Mouse (Mus musculus) limb, embryonic 15.5 days (tissue): ENCODE measurements around the gene Rad21l. TPM values are rescaled to one million over a fixed set of nuclear protein-coding genes. Genes with fewer than 3 reads are reported as not detected.

Experiments used
- ATAC-seq: fragments of 200-750 bp; cut with Nextera tagmentation; 2 replicates; pipeline ENCODE4 v1.8.0; 2017; ENCODE audit warnings: low read depth, moderate TSS enrichment; ENCODE audit not compliant: insufficient number of reproducible peaks, low FRiP score, low TSS enrichment
- H3K27ac ChIP-seq: fragments of 300-500 bp; sonication (generic); 2 replicates; pipeline ENCODE4 v1.5.1; 2015; ENCODE audit warnings: moderate library complexity, mild to moderate bottlenecking, inconsistent platforms
- H3K27me3 ChIP-seq: fragments of 300-500 bp; sonication (generic); 2 replicates; pipeline ENCODE4 v1.6.1; 2015; ENCODE audit warnings: inconsistent platforms
- H3K36me3 ChIP-seq: fragments of 300-500 bp; sonication (generic); 2 replicates; pipeline ENCODE4 v1.6.1; 2015; ENCODE audit warnings: inconsistent platforms
- H3K4me1 ChIP-seq: fragments of 300-500 bp; sonication (generic); 2 replicates; pipeline ENCODE4 v1.6.1; 2015; ENCODE audit warnings: inconsistent platforms
- H3K4me2 ChIP-seq: fragments of 300-500 bp; sonication (generic); 2 replicates; pipeline ENCODE4 v1.6.1; 2015; ENCODE audit warnings: mild to moderate bottlenecking, inconsistent platforms
- H3K4me3 ChIP-seq: fragments of 300-500 bp; sonication (generic); 2 replicates; pipeline ENCODE4 v1.5.1; 2015; ENCODE audit warnings: mild to moderate bottlenecking, inconsistent platforms
- H3K9ac ChIP-seq: fragments of 300-500 bp; sonication (generic); 2 replicates; pipeline ENCODE4 v1.6.1; 2015; ENCODE audit warnings: inconsistent platforms
- H3K9me3 ChIP-seq: fragments of 300-500 bp; sonication (generic); 2 replicates; pipeline ENCODE4 v1.6.1; 2016; ENCODE audit warnings: inconsistent platforms
- WGBS: fragments of 180-500 bp; shearing (Covaris S2); methylation state at CpG from one replicate; pipeline ENCODE4 v1.1.7; 2015; 5-methylcytosine and 5-hydroxymethylcytosine counted together
- polyA plus RNA-seq: library from polyadenylated mRNA; unstranded; fragments of >200 nt; fragmentation: Nextera tagmentation; extraction: Ambion mirVana; gene quantifications from 2 replicates; pipeline ENCODE4 v1.2.1, GENCODE M21; 2015

The Rad21l gene
- polyA plus RNA-seq, 1 experiment from 2014 or later, result not detected

DNA sequence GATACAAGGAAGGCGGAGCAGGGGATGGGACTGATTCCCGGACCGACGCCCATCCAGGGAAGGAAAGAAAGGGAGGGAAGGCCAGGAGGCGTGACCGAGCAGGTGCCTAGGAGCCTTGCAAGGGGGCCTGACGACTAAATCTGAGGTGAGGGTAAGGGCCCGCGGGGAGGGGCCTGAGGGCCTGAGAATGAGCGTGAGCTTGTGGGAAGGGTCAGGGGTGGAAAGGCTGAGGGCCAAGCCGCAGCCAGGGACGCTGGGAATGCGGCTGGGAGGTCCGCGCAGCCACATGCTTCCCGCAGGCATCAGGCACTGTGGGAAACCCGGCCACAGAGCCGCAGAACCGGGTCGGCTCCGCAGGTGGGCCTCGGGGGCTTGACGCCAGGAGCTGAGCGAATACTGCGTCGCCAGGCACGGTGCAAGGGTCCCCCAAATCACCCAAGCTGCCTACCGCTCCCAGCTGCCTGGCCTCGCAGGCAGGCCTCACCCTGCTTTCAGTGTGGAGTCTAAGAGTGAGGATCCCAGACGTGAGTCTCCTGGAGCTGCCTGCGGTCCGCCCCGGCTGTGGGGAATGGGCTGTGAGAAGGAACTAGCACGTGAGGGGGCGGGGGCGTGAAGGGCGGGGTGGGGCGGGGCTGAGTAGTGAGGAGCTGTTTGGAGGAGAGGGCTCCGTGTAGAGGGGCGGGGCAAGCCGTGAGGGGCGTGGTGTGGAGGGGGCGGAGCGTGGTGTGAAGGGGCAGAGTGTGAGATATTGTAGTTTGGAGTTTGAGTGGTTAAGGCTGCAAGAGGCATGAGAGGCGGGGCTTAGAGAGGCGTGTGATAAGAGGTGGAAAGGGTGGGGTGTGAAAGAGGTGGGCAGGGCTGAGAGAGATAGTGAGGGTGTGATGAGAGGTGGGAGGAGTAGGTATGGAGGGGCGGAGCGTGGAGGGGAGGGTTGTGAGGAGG, 2.0 kb upstream of the Rad21l start:
- Histone ChIP-seq H3K9ac (no peak overlapping the region), H3K27me3 (peaks cover 8% of the 10 kb centered on the region), H3K36me3 (no peaks in the 10 kb centered on the region), H3K4me3 (no peak overlapping the region), H3K27ac (no peak overlapping the region), H3K4me1 (no peaks in the 10 kb centered on the region), H3K4me2 (no peak overlapping the region), H3K9me3 (no peaks in the 10 kb centered on the region)
- WGBS, result 40% methylated on average over 48 of the region's 48 CpGs
- peak; percentile 63 for ATAC-seq

DNA sequence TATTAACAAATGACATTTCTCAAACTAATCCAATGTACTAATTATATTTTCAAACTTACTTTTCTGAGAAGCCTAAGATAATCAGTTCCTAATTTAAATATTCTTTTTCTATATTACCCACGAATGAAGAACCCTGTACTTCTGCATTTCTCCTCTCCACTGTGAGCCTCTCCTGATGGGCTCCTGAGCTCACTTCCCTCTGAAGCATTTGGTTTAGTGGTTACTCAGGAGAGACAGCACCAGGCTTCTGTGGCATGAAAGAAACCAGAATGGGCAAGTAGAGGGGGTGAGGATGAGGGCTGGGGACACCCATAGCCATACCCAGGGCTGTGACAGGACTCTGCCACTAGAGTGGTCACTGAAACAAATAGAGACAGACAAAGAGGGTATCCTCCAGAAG, 16.3 kb downstream of the Rad21l start:
- no peak for ATAC-seq
- no peaks in the 10 kb centered on the region for H3K9me3 ChIP-seq
- no peaks in the 10 kb centered on the region for H3K27me3 ChIP-seq
- no peak overlapping the region for H3K9ac ChIP-seq
- H3K36me3 ChIP-seq, result no peaks in the 10 kb centered on the region
- H3K4me3 ChIP-seq, result no peak overlapping the region
- H3K27ac ChIP-seq, result no peak overlapping the region
- WGBS, result 49% methylated on average over 1 of the region's 1 CpGs
- no peaks in the 10 kb centered on the region for H3K4me1 ChIP-seq
- H3K4me2 ChIP-seq, result no peak overlapping the region

DNA sequence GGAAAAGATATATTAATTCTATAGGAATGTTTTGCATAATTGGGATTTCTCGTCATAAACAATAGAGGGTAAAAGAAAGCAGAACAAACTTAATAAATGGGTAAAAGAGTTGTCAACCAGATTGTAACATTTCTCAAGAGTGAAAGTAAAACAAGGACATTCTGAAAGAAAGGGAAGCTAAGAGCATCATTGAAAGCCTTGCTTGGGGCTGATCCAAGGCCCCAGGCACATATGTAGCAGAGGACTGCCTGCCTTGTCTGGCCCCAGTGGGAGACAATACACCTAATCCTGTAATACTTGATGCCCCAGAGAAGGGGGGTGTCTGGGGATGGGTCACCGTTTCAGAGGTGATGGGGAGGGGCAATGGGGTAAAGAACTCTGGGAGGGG, 32.3 kb downstream of the Rad21l start:
- Histone ChIP-seq H3K9me3 (no peaks in the 10 kb centered on the region), H3K27ac (no peak overlapping the region), H3K27me3 (peaks cover 29% of the 10 kb centered on the region), H3K4me2 (no peak overlapping the region), H3K4me1 (peaks cover 11% of the 10 kb centered on the region), H3K4me3 (no peak overlapping the region), H3K9ac (no peak overlapping the region), H3K36me3 (no peaks in the 10 kb centered on the region)
- no peak for ATAC-seq
- 79% methylated on average over 2 of the region's 2 CpGs for WGBS

DNA sequence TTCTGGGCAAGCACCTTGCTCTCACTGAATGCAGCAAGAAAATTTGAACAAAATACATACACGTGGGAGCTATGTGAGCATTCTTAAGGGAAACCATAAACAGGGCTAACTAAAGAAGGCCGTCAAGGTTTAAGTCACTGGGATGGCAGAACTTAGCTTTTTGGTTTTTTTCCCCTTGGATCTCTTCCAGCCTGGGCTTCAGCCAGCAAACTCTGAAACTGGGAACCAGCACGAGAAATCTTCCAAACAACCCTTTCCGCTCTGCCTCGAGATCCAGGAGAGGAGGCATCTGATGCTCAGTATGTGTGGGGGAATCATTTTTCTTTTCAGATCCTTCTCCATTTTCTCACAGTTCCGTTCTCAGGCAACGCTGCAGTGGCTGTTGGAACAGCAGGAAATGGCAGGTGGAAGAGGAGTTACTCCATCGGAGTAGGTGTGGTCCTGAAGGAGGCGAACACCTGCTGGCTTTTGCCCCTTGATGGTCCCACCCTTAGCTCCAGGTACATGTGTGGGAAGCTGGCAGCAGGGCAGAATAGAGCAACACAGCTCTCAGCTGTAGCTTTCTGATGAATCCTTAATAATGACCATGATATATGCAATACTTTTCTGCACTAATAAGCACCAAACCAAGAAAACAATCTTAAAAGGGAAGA, 32.8 kb downstream of the Rad21l start:
- ATAC-seq, result no peak
- H3K9me3 ChIP-seq, result no peaks in the 10 kb centered on the region
- no peak overlapping the region for H3K9ac ChIP-seq
- H3K27me3 ChIP-seq, result peaks cover 34% of the 10 kb centered on the region
- no peak overlapping the region for H3K27ac ChIP-seq
- WGBS, result 57% methylated on average over 9 of the region's 9 CpGs
- peaks cover 11% of the 10 kb centered on the region for H3K4me1 ChIP-seq
- H3K4me2 ChIP-seq, result no peak overlapping the region
- no peaks in the 10 kb centered on the region for H3K36me3 ChIP-seq
- H3K4me3 ChIP-seq, result no peak overlapping the region

DNA sequence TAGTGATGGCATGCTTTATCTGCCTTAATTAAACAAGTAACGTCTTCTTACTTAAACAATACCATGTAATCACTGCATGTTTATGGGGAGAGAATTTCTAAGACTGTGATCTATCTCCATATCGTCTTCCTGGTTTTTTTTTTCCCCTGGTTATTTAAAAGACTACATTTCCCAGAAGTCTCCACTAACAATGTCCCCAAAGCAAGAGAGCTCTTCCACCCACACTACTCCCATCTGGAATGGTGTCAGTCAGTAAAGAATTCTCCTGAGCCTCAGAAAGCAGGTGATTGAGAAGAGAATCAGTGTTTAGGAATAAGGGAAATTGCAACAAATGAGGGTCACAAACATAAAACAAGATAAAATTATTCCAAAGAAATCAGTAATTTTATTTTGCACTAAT, 33.4 kb downstream of the Rad21l start:
- Histone ChIP-seq H3K27ac (no peak overlapping the region), H3K4me3 (no peak overlapping the region), H3K4me2 (no peak overlapping the region), H3K9ac (no peak overlapping the region), H3K4me1 (peaks cover 11% of the 10 kb centered on the region), H3K27me3 (peaks cover 37% of the 10 kb centered on the region), H3K9me3 (no peaks in the 10 kb centered on the region), H3K36me3 (no peaks in the 10 kb centered on the region)
- 34% methylated on average over 2 of the region's 2 CpGs for WGBS
- ATAC-seq, result no peak

DNA sequence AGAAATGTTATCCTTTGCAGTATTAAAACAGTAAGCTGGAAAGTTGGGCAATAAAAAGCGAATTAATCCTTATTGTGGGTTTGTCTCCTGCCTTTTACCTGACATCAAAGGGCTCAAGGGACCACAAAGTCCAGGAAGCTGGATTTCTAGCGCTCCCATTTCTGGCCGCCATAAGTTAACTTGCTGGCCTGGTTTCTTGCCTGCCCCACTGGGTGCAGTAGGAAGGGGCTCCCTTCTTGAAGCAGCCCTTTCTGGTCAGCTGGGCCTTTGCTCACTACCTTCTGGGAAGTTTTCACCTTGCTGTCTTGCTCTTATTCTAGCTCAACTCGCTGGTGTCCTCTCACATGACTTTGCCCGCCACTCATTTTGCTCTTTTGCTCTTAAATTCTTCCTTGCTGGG, 35.4 kb downstream of the Rad21l start:
- Histone ChIP-seq H3K4me3 (peak overlapping the region; percentile 58), H3K27ac (no peak overlapping the region), H3K36me3 (no peaks in the 10 kb centered on the region), H3K4me1 (peaks cover 11% of the 10 kb centered on the region), H3K4me2 (no peak overlapping the region), H3K9me3 (no peaks in the 10 kb centered on the region), H3K27me3 (peaks cover 37% of the 10 kb centered on the region), H3K9ac (no peak overlapping the region)
- ATAC-seq, result no peak
- 33% methylated on average over 5 of the region's 5 CpGs for WGBS

DNA sequence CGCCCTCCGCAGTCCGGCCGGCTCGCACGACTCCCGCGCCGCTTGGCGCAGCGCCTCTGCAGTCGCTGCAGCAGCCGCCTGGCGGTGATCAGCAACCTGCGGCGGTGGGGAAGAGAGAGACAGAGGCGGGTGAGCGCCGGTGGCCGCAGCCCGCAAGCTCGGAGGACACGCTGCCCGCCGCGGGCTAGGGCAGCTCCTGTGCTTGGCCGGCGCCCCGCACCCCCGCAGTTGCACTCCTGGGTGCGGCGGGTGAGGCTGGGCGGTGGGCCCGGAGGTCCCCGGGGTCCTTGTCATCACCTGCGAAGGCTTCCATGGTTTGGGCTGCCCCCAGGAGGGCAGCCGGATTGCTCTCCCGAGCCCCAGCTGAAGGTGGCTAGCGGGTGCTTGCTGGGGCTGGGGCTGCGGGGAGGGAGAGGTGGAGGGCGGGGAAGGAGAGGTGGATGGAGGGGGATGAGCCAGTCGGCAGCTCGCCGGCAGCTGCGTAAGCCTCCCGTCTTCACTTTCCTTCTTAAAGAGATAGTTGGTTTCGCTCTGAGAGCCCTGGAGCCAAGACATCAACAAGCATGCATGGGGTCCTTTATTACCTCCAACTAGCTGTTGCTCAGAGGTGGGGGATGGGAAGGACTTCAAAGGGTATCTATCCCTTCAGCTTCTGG, 36.0 kb downstream of the Rad21l start, which contains the start of gene Snph:
Snph (minus strand) TSS at position 435 of the 656 bp plus-strand sequence.
- no peaks in the 10 kb centered on the region for H3K9me3 ChIP-seq
- 0 out of 2 replicates have a peak, but pooled peaks have one; percentile 12 for ATAC-seq
- H3K27me3 ChIP-seq, result peaks cover 37% of the 10 kb centered on the region
- H3K4me2 ChIP-seq, result peak within 1 kb of the TSS; percentile 99
- H3K4me1 ChIP-seq, result peaks cover 11% of the 10 kb centered on the region
- no peaks in the 10 kb centered on the region for H3K36me3 ChIP-seq
- H3K4me3 ChIP-seq, result peak within 1 kb of the TSS; percentile 58
- no peak within 1 kb of the TSS for H3K27ac ChIP-seq
- H3K9ac ChIP-seq, result peak within 1 kb of the TSS; percentile 35
- WGBS, result 0% methylated on average over 43 of the region's 47 CpGs

DNA sequence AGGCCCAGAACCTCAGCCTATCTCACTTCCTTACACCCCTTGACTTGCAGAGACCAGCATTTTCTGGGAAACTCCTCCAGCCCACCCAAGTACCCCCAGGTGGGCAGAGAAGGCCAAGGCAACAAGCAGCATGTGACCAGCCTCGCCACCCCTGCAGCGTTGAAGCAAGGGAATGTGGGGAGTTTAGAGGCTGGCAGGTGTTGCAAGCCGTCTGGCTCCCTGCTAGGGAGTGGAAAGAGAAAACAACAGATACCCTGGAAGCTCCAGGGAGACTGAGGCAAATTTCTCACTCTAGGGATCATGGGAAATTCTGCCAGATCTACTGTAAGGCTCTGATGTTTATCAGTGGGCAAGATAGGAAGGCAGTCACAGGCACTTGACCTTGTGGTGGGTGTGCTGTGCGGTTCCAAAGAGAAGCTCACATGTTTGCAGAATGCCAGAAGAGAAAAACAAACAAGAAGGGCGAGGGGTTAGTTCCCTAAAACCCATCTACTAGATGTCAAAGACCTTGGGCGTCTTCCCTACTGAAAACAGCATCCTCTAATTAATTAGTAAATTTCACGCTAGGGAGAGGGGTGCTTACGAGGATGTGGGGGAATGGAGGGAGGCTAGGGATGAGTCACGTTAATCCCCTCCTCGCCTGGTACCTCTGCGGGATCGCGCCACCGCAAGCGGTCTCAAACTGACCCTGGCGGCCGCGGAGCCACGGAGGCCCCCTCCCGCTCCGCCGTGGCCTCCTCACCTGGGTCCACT, 36.8 kb downstream of the Rad21l start:
- no peak overlapping the region for H3K27ac ChIP-seq
- no peaks in the 10 kb centered on the region for H3K36me3 ChIP-seq
- H3K4me1 ChIP-seq, result peaks cover 11% of the 10 kb centered on the region
- ATAC-seq, result 0 out of 2 replicates have a peak, but pooled peaks have one; percentile 9
- peaks cover 37% of the 10 kb centered on the region for H3K27me3 ChIP-seq
- WGBS, result 2% methylated on average over 22 of the region's 22 CpGs
- H3K9ac ChIP-seq, result peak overlapping the region; percentile 35
- no peaks in the 10 kb centered on the region for H3K9me3 ChIP-seq
- H3K4me3 ChIP-seq, result peak overlapping the region; percentile 58
- H3K4me2 ChIP-seq, result peak overlapping the region; percentile 99

DNA sequence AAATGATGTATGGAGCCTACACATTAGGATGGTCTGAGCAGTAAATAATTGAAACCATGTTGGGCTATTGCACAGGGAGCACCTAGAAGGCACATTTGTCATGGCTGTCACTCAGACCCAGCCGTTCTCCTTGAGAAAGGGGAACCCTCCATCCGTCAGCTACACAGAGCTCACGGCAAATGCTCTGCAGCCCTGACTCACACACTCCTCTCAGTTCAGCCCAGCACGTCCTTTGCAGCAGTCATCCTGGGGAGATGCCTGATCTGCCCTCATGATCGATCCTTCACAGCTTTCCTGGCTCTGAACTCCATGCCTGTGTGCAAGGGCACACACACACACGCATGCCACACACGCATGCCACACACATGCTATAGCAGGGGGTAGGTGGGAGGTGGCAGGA, 39.0 kb downstream of the Rad21l start:
- H3K27ac ChIP-seq, result no peak overlapping the region
- H3K4me2 ChIP-seq, result no peak overlapping the region
- H3K4me1 ChIP-seq, result peaks cover 11% of the 10 kb centered on the region
- 58% methylated on average over 7 of the region's 7 CpGs for WGBS
- no peak overlapping the region for H3K4me3 ChIP-seq
- peaks cover 37% of the 10 kb centered on the region for H3K27me3 ChIP-seq
- no peak overlapping the region for H3K9ac ChIP-seq
- no peaks in the 10 kb centered on the region for H3K36me3 ChIP-seq
- no peaks in the 10 kb centered on the region for H3K9me3 ChIP-seq
- no peak for ATAC-seq

DNA sequence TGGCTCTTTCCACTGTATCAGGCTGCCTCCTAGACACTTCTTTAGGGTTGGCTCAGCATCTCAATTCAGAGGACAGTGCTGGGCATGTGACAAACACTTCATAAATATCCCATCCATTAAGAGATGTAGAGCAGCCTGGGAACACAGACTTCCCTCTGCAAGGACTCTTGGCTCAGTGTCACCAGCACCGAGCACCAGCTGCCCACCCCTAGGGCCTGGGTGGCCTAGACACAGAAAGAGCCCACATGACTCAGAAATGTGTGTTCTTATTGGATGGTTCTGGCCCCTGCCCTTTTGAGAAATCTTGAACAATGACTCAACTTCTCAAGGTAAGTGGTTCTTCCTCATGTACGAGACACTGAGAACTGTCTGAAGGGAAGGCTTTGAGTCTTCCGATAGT, 40.3 kb downstream of the Rad21l start:
- WGBS, result 88% methylated on average over 3 of the region's 3 CpGs
- Histone ChIP-seq H3K27me3 (peaks cover 27% of the 10 kb centered on the region), H3K36me3 (no peaks in the 10 kb centered on the region), H3K4me2 (no peak overlapping the region), H3K9ac (no peak overlapping the region), H3K4me3 (no peak overlapping the region), H3K9me3 (no peaks in the 10 kb centered on the region), H3K4me1 (peaks cover 11% of the 10 kb centered on the region), H3K27ac (no peak overlapping the region)
- ATAC-seq, result no peak

DNA sequence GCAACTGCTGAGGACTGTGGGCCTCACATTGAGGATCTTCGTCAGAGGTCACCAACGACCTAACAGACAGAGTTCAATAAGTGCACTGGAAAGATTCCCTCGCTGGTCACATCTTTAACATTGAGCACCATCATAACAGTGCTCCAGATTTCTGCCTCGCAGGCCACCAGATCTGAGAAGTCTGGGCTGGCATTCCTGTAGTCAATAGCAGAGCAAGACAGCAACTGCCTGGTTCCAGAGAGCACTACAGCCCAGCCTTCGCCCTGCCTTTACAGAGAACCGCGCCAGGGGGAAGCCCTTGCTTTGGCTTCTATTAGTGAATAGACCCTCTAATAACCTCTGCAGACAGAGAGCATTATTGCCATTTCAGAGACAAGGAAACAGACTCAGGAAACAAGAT, 42.0 kb downstream of the Rad21l start:
- WGBS, result 84% methylated on average over 7 of the region's 7 CpGs
- no peaks in the 10 kb centered on the region for H3K4me1 ChIP-seq
- no peaks in the 10 kb centered on the region for H3K9me3 ChIP-seq
- no peak overlapping the region for H3K4me3 ChIP-seq
- ATAC-seq, result no peak
- H3K4me2 ChIP-seq, result no peak overlapping the region
- H3K36me3 ChIP-seq, result no peaks in the 10 kb centered on the region
- H3K27me3 ChIP-seq, result peaks cover 10% of the 10 kb centered on the region
- no peak overlapping the region for H3K27ac ChIP-seq
- no peak overlapping the region for H3K9ac ChIP-seq
